Mouse (Mus musculus): Measurements from ENCODE around the gene Smco2. TPM values are rescaled to one million over a fixed set of nuclear protein-coding genes. Genes with fewer than 3 reads are reported as not detected.

Smco2 gene
- polyA plus RNA-seq, 1 experiment from 2014 or later, result not detected

DNA sequence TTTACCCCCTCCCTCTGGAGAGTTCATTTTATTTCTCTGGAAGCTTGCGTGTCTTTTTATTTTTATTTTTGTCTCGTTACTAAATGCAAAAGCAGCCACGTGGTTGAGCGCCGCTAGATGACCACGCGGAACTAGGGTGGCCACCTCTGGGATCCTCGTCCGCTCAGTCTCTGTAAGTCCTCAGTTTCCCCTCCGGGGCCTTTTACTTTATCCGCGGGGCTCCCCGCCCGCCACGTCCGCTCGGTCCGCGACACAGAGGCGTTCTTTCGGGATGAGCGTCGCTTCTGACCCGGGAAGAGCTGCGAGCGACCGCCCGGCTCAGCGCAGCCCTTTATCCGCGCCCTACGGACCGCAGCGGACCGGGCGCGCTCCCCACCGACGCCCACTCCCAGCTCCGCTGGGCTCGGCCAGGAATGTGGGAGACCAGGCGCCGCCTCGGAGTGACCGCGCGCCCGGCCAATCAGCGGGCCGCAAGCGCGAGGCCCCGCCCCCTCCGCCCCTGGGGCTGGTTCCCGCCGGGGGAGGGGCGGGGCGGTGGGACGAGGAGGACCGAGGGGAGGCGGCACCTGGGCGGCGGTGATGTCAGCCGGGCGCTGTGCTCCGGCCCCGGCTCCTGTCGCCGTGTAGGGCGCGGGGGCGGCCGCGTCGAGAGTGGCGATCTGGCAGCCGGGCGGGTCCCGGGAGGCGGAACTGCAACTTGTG lies 38.2 kb downstream of the Smco2 start, which contains the start of gene Ppfibp1:
Gene Ppfibp1 (plus strand): TSS at position 530 of the 702 bp plus-strand sequence.
- Histone ChIP-seq H3K4me3 (peak within 1 kb of the TSS; percentile 77), H3K36me3 (no peaks in the 10 kb centered on the region), H3K27ac (replicated peaks) (peak within 1 kb of the TSS; percentile 86), H3K27me3 (ENCODE audit: low read depth, poor library complexity, severe bottlenecking) (peaks cover 8% of the 10 kb centered on the region; the same call in 1 of the 2 replicates), H3K9me3 (replicated peaks) (no peaks in the 10 kb centered on the region), H3K4me1 (peaks cover 55% of the 10 kb centered on the region)
- DNase-seq (ENCODE audit: low spot score), result peak; percentile 91
- WGBS, result under 1% methylated on average over 80 of the region's 80 CpGs

DNA sequence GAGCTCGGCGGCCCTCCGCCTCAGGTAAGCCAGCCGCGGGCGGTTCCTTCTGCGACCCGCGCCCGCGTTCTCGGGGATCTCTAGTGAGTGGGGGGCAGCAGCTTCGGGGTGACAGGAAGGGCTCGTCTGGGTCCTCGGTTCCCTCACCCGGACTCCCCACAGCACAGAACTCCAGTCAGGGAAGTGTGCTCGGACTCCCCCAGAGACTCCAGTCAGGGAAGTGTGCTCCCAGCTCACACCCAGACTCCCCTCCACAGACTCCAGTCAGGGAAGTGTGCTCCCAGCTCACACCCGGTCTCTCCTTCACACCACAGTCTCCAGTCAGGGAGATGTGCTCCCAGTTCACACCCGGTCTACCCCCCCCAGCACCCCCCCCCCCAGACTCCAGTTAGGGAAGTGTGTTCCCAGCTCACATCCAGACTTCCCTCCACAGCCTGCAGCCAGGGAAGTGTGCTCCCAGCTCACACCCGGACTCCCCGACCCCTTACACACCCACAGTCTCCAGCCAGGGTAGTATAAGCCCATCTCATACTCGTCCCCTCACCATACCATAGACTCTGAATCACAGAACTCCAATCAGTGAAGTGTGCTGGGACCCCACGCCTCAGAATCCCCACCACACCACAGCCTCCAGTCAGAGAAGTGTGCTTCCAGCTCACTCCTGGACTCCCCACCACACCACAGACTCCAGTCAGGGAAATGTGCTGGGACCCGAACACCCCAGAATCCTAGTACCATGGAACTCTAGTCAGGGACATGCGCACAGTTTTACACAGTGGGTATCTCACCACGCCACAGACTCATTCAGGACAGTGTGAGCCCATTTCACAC lies 39.0 kb downstream of the Smco2 start:
- H3K4me3 ChIP-seq, result peak overlapping the region; percentile 77
- no peaks in the 10 kb centered on the region for H3K36me3 ChIP-seq
- DNase-seq (ENCODE audit: low spot score), result no peak
- WGBS, result 9% methylated on average over 26 of the region's 26 CpGs
- H3K27ac ChIP-seq (replicated peaks), result peak overlapping the region; percentile 86
- H3K4me1 ChIP-seq, result peaks cover 55% of the 10 kb centered on the region
- H3K27me3 ChIP-seq (ENCODE audit: low read depth, poor library complexity, severe bottlenecking), result peaks cover 8% of the 10 kb centered on the region; the same call in 1 of the 2 replicates
- H3K9me3 ChIP-seq (replicated peaks), result no peaks in the 10 kb centered on the region

DNA sequence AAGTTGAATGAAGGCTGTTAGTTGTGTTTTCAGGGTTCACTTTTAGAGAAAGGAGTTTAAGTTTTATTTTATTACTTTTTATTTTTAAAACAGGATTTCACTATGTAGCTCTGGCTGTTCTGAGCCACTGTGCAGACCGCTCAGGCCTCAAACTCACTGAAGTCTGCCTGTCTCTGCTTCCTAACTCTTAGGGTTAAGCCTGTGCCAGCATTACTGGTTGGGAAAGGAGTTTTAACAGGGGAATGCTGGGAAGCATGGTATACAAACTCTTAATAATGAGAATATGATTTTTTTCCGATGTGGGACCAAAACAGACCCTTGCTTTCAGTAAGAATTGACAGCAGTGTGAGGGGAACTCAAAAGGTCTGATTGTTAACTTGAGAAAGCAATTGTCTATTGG lies 40.3 kb downstream of the Smco2 start:
- peaks cover 8% of the 10 kb centered on the region; the same call in 1 of the 2 replicates for H3K27me3 ChIP-seq (ENCODE audit: low read depth, poor library complexity, severe bottlenecking)
- no peak overlapping the region for H3K27ac ChIP-seq (replicated peaks)
- 0 out of 2 replicates have a peak overlapping the region, but pooled peaks have one; percentile 14 for H3K4me3 ChIP-seq
- no peak for DNase-seq (ENCODE audit: low spot score)
- H3K36me3 ChIP-seq, result no peaks in the 10 kb centered on the region
- no peaks in the 10 kb centered on the region for H3K9me3 ChIP-seq (replicated peaks)
- H3K4me1 ChIP-seq, result peaks cover 50% of the 10 kb centered on the region
- 64% methylated on average over 2 of the region's 2 CpGs for WGBS

DNA sequence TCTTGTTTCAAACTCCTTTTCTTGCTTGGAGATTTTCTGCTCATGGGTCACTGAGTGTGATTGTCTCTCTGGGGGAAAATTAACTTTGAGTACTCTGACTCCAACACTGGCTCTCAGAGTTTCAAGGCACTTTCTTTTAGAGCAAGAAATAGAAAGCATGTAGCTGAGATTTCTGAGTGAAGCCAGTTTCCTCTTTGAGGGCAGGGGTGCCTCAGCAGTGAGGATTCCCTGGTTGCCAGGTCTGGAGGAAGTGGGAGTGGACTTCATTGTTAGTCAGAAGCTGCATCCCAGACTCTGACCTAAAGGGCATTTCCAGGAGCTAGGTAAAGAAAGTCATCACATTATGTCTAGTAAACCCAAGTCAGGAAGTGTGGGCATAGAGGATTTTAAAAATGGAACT lies 40.7 kb downstream of the Smco2 start:
- DNase-seq (ENCODE audit: low spot score), result no peak

DNA sequence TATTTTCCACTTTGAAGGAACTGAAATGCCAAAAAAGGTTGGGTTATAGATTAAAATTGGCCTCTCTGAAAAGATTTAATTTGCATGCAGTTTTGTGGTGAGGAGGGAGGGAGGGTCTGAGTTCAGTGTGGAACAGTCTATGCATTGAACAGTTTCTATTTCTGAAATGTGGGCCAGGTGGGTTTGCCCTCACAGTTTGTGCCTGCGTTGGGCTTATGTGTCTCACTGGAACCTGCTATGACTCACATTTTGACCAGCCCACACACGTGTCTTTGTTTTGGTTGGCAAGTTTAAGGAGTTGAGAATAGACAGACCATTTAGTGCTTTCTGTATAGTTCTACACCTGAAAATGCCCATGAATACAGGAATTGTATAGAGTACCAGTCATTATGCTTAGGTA lies 44.0 kb downstream of the Smco2 start:
- H3K4me3 ChIP-seq, result no peak overlapping the region
- 89% methylated on average over 2 of the region's 2 CpGs for WGBS
- H3K36me3 ChIP-seq, result no peaks in the 10 kb centered on the region
- DNase-seq (ENCODE audit: low spot score), result no peak
- H3K27me3 ChIP-seq (ENCODE audit: low read depth, poor library complexity, severe bottlenecking), result peaks cover 8% of the 10 kb centered on the region; the same call in 1 of the 2 replicates
- no peak overlapping the region for H3K27ac ChIP-seq (replicated peaks)
- H3K4me1 ChIP-seq, result peaks cover 24% of the 10 kb centered on the region
- no peaks in the 10 kb centered on the region for H3K9me3 ChIP-seq (replicated peaks)

More for the DNA sequence above, 40.7 kb downstream of the Smco2 start:
- Histone ChIP-seq H3K27ac (replicated peaks) (no peak overlapping the region; the same call in 1 of the 2 replicates), H3K36me3 (no peaks in the 10 kb centered on the region), H3K4me3 (peak overlapping the region; percentile 18; the same call in 1 of the 2 replicates), H3K9me3 (replicated peaks) (no peaks in the 10 kb centered on the region), H3K27me3 (ENCODE audit: low read depth, poor library complexity, severe bottlenecking) (peaks cover 8% of the 10 kb centered on the region; the same call in 1 of the 2 replicates), H3K4me1 (peaks cover 47% of the 10 kb centered on the region)

DNA sequence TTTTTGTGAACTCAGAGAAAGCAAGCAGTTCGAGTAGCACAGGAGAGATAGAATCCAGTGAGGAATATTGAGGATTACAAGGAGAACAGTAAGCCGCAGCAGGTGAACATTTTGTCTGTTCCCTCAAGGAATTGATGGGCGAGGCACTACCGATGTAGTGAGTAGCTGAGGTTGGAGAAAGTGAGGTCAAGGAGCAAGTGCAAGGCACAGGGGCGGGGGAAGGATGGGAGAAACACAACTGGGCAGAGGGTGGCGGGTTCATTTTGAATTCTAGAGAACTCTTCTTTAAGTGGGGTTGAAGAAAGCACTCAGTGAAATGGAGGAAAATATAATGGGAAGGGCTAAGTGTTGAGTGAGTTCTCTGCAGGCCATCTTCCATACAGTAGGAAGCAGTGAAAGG lies 48.8 kb downstream of the Smco2 start:
- Histone ChIP-seq H3K4me1 (no peaks in the 10 kb centered on the region), H3K27ac (replicated peaks) (no peak overlapping the region), H3K9me3 (replicated peaks) (no peaks in the 10 kb centered on the region), H3K4me3 (no peak overlapping the region), H3K36me3 (no peaks in the 10 kb centered on the region), H3K27me3 (ENCODE audit: low read depth, poor library complexity, severe bottlenecking) (no peaks in the 10 kb centered on the region)
- no peak for DNase-seq (ENCODE audit: low spot score)
- 92% methylated on average over 6 of the region's 6 CpGs for WGBS

DNA sequence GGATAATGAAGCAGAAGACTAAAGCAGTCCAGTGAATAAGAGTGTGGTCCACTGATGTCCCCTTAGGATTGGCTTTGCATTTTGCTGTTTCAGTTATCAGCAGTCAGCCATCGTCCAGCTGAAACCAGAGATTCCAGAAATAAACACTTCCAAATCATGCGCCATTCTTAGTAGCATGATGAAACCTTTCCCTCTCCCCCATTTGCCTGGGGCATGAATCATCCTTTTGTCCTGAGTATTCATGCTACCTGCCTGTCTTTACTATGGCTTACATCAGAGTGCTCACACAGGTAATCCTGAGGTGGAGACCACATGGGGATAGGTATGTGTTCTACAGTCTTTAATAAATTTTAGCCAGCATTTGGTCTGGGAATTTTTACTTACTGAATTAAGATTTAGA lies 49.7 kb downstream of the Smco2 start:
- no peak overlapping the region for H3K4me3 ChIP-seq
- H3K27ac ChIP-seq (replicated peaks), result no peak overlapping the region
- 89% methylated on average over 2 of the region's 2 CpGs for WGBS
- no peak for DNase-seq (ENCODE audit: low spot score)
- H3K36me3 ChIP-seq, result no peaks in the 10 kb centered on the region
- no peaks in the 10 kb centered on the region for H3K27me3 ChIP-seq (ENCODE audit: low read depth, poor library complexity, severe bottlenecking)
- no peaks in the 10 kb centered on the region for H3K4me1 ChIP-seq
- H3K9me3 ChIP-seq (replicated peaks), result no peaks in the 10 kb centered on the region

DNA sequence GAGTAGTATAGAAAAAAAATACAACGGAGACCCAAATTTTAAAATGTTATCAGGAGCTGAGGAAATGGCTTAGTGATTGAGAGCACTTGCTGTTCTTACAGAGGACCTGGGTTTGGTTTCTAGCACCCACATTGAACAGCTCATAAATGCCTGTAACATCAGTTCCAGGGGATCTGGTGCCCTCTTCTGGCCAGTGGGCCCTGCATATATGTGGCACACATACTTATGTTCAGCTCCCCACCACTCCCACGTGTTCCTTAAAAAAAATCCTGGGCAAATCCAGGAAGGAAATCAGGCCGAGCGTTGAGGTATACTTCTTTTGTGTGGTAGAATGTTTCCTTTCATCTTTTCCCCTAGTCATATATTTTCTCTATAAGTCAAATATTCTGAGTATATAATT lies 52.0 kb downstream of the Smco2 start:
- 89% methylated on average over 4 of the region's 4 CpGs for WGBS
- H3K36me3 ChIP-seq, result no peaks in the 10 kb centered on the region
- H3K27me3 ChIP-seq (ENCODE audit: low read depth, poor library complexity, severe bottlenecking), result no peaks in the 10 kb centered on the region
- H3K4me1 ChIP-seq, result no peaks in the 10 kb centered on the region
- DNase-seq (ENCODE audit: low spot score), result no peak
- no peak overlapping the region for H3K27ac ChIP-seq (replicated peaks)
- H3K9me3 ChIP-seq (replicated peaks), result no peaks in the 10 kb centered on the region
- no peak overlapping the region for H3K4me3 ChIP-seq

DNA sequence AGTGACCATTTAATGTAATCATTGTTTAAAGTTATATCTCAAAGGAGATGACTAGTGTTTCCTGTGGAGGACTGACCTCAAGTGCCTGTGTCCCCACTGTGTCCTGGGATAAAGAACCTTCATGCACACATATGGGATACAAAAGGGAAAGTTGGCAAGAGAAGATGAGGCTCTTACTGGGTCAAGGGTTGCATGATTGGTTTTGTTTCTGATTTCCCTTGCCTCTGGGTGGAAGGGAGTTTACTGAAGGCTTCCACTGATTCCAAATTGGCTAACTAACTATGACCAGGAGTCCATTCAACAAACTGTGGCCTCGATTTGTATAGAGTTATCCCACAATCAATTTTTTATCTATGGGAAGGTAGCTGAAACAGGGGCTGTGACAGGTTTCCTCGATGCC lies 53.7 kb downstream of the Smco2 start:
- DNase-seq (ENCODE audit: low spot score), result no peak
- Histone ChIP-seq H3K36me3 (no peaks in the 10 kb centered on the region), H3K27me3 (ENCODE audit: low read depth, poor library complexity, severe bottlenecking) (no peaks in the 10 kb centered on the region), H3K4me1 (no peaks in the 10 kb centered on the region), H3K4me3 (no peak overlapping the region), H3K27ac (replicated peaks) (no peak overlapping the region), H3K9me3 (replicated peaks) (no peaks in the 10 kb centered on the region)
- WGBS, result 89% methylated on average over 2 of the region's 2 CpGs

DNA sequence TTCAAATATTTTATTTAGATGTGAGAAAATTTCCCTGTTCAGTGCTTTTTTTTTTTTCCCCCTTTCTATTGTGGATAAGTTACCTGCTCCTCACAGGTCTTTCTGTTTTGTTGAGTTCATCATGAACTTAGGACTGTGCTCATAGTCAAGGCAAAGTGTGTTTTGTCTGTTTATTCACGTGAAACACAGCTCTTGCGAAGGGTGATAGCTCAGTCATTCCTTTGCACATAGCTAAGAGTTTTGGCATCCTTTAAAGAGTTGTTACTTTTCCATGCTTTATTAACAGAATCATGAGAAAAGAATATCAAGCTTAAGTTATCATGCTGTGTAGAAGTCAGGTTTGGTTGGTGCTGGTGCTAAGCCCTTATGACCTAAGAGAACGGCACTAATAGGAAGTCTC lies 54.8 kb downstream of the Smco2 start:
- no peak for DNase-seq (ENCODE audit: low spot score)
- H3K27ac ChIP-seq (replicated peaks), result no peak overlapping the region
- no peaks in the 10 kb centered on the region for H3K9me3 ChIP-seq (replicated peaks)
- no peaks in the 10 kb centered on the region for H3K27me3 ChIP-seq (ENCODE audit: low read depth, poor library complexity, severe bottlenecking)
- no peaks in the 10 kb centered on the region for H3K36me3 ChIP-seq
- H3K4me1 ChIP-seq, result no peaks in the 10 kb centered on the region
- no peak overlapping the region for H3K4me3 ChIP-seq
- 87% methylated on average over 3 of the region's 3 CpGs for WGBS

DNA sequence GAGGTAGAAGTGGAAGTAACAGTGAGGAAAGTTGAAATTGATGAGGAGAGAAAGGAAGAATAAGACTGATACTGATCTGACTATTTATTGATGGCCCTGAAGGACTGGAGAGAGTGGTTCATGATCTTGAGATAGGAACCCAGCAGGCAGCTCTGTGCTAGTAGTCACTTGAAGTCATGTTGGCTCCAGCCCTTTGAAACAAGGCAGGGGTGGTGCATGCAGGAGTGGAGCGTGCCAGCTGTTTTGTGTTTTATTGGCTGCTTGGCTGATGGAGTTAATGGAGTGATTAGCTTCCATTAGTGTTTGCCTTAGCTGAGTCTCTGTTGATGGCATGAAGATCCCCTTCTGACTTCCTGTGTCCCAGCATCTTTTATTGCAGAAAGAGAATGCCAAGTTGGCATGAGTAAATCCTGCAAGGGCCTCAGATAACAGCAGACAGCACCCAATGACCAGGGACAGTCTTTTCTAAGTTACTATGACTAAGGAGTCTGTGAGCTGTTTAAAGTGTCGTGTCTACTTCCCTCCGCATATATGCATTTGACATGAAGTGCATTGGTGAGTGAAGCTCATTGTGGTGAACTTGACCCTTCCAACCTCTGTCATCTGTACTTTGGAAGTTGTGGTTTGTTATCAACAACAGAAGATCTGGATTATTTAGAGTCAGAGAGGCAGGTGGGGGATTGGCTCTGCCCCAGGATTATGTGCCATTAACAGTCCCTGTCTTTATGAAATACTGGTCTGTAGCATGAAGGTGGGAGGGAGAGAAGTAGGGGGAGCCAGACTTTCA lies 56.3 kb downstream of the Smco2 start:
- no peaks in the 10 kb centered on the region for H3K36me3 ChIP-seq
- no peaks in the 10 kb centered on the region for H3K27me3 ChIP-seq (ENCODE audit: low read depth, poor library complexity, severe bottlenecking)
- no peaks in the 10 kb centered on the region for H3K9me3 ChIP-seq (replicated peaks)
- no peaks in the 10 kb centered on the region for H3K4me1 ChIP-seq
- no peak for DNase-seq (ENCODE audit: low spot score)
- WGBS, result 89% methylated on average over 3 of the region's 3 CpGs
- H3K27ac ChIP-seq (replicated peaks), result no peak overlapping the region
- no peak overlapping the region for H3K4me3 ChIP-seq

DNA sequence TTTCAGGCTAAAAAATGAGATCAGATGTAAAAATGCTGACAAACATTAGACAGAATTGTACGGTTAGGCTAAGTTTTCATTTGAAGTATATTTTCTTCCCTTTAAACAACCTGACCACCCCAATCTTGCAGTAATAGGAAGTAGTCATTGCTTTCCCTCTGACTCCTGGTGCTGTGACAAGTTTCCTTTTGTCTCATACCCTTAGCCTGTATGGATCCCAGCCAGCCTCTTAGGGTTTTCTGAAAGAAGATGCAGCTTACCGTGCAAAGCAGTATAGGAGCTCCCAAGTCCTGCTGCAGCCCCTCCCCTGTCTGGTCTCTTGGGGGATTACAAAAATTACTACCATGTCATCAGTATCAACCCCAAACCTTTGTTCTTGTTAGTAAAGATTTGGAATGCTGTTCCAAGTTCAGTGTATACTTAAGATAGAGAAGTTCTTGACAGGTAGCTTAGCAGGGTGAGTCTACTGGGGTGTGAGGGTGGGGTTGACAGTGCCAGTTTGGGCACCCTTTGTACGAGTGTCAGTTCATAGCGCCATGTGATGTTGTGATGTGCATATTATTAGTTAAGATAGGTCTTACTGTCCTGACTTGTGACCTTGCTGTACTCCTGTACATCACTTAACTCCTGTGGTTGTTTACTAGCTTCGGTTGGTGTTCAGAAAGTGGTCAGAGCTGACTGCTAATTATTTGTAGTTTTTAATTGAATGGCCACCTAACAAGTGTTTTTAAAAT lies 57.3 kb downstream of the Smco2 start:
- H3K4me1 ChIP-seq, result no peaks in the 10 kb centered on the region; the same call in 1 of the 2 replicates
- no peak overlapping the region for H3K27ac ChIP-seq (replicated peaks)
- no peak for DNase-seq (ENCODE audit: low spot score)
- H3K27me3 ChIP-seq (ENCODE audit: low read depth, poor library complexity, severe bottlenecking), result no peaks in the 10 kb centered on the region
- no peak overlapping the region for H3K4me3 ChIP-seq
- WGBS, result 84% methylated on average over 5 of the region's 5 CpGs
- H3K36me3 ChIP-seq, result no peaks in the 10 kb centered on the region
- H3K9me3 ChIP-seq (replicated peaks), result no peaks in the 10 kb centered on the region

Measured in midbrain, embryonic 10.5 days (tissue).